Mouse (Mus musculus) stomach, postnatal 0 days (tissue): ENCODE results near the gene Thegl.

Experiments used
- CTCF ChIP-seq: IDR thresholded peaks from 2 replicates; pipeline ENCODE4 v1.5.1; 2016; ENCODE audit warnings: antibody characterized with exemption, low read depth, mild to moderate bottlenecking, moderate library complexity
- EP300 ChIP-seq: optimal IDR thresholded peaks from 2 replicates; pipeline ENCODE3; 2016; ENCODE audit warnings: antibody characterized with exemption

DNA sequence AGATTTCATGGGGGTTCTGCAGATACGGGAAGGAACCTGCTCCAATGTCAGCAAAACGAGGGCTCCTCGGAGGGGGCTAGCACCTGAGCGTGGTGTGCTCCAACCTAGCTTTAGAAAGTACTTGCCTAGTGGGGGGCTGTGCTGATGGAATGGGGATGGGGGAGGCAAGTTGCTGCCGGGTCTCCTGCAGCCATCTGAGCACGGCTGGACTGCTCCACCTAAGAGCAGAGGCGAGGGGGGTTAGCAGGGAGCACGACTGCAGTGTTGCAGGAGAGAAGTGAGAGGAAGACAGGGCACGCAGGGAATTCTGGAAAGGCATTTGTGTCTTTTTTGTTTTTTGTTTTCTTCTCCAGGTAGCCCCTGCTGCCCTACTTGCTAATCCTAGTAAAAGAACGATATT is 44.5 kb downstream of the Thegl start:
- no peak for TF ChIP-seq CTCF
- no peak for TF ChIP-seq EP300
